In the genomic region with DNA sequence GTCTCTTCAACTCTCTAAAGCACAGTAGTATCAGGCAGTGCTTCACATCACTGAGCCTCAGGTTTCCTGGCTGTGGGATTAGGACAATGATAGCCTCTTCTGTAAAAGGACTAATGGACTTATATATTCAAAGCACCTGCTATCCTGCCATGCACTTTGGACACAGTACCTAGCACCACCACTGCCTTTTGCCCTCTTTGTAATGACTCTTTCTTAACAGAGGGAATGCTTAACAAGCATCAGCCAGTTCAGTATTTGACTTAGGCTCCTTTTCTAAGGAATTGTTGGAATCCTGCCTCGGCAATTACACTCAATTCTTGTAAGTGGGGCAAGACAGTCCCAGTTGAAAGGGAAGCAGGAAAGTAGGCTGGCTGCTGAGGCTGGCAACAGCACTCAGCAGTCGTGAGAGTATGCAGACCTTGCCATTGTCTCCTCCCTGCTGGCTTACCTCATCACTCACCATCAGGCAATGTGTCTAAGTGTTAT, we compare ENCODE assay signal across 8 mouse cellular contexts.
DNase-seq lines count a peak whose midpoint lies in the region; ATAC-seq lines count a peak whose summit lies in the region.

No protein-coding gene starts in this region.

- H3K27ac ChIP-seq in heart, embryonic 13.5 days (replicated peaks): peak overlapping the region; percentile 84
- 0 out of 2 replicates have a peak overlapping the region, but pooled peaks have one; percentile 35 for H3K27ac ChIP-seq in hindbrain, embryonic 12.5 days

- H3K36me3 ChIP-seq in heart, embryonic 13.5 days: no peaks in the 10 kb centered on the region
- no peaks in the 10 kb centered on the region for H3K36me3 ChIP-seq in hindbrain, embryonic 12.5 days

- DNase-seq in heart, adult 18-20 months: no peak
- DNase-seq in cerebellum, adult 9-10 months: peak; percentile 41
- DNase-seq in mesoderm, embryonic 11.5 days (ENCODE audit: low read depth, low spot score): peak; percentile 11
- no peak for DNase-seq in left cerebral cortex, postnatal 36 days (ENCODE audit: low spot score in 2 of 2)
- DNase-seq in urinary bladder, postnatal 36 days (ENCODE audit: low spot score in 2 of 2): no peak
- DNase-seq in adrenal gland, postnatal 14 days: no peak

- no peak for ATAC-seq in heart, embryonic 13.5 days (ENCODE audit: extremely low read depth, insufficient number of reproducible peaks, low FRiP score, low TSS enrichment)
- ATAC-seq in hindbrain, embryonic 12.5 days (ENCODE audit: low FRiP score): peak; percentile 83

- WGBS in heart, embryonic 13.5 days: 9% methylated on average over 2 of the region's 2 CpGs
- WGBS in hindbrain, embryonic 12.5 days: 21% methylated on average over 2 of the region's 2 CpGs

- no peaks in the 10 kb centered on the region for H3K27me3 ChIP-seq in heart, embryonic 13.5 days (replicated peaks)
- H3K27me3 ChIP-seq in hindbrain, embryonic 12.5 days: no peaks in the 10 kb centered on the region

- H3K4me2 ChIP-seq in heart, embryonic 13.5 days: peak overlapping the region; percentile 33
- H3K4me2 ChIP-seq in hindbrain, embryonic 12.5 days (replicated peaks): no peak overlapping the region

- intact Hi-C loops in left cerebral cortex, postnatal 36 days (cut with DNase I): loop anchor here (10.0 kb wide), 1 partner anchor 166 kb away; no protein-coding TSS in a partner anchor

- peak overlapping the region; percentile 21; the same call in 1 of the 2 replicates for H3K9ac ChIP-seq in heart, embryonic 13.5 days
- no peak overlapping the region for H3K9ac ChIP-seq in hindbrain, embryonic 12.5 days

- no peaks in the 10 kb centered on the region for H3K9me3 ChIP-seq in heart, embryonic 13.5 days
- no peaks in the 10 kb centered on the region for H3K9me3 ChIP-seq in hindbrain, embryonic 12.5 days (replicated peaks)

- no peak overlapping the region for H3K4me3 ChIP-seq in heart, embryonic 13.5 days
- no peak overlapping the region for H3K4me3 ChIP-seq in hindbrain, embryonic 12.5 days

- peaks cover 31% of the 10 kb centered on the region for H3K4me1 ChIP-seq in heart, embryonic 13.5 days
- 0 out of 2 replicates have a peak, but pooled peaks cover 10% of the 10 kb centered on the region for H3K4me1 ChIP-seq in hindbrain, embryonic 12.5 days

Comparison
In these comparisons a context has a peak if more than half of its experiments do, and no peak if none do; other contexts are left out.
1. DNase-seq: peak in cerebellum, adult 9-10 months (single experiment) and mesoderm, embryonic 11.5 days (single experiment); none in heart, adult 18-20 months (0 of 2), left cerebral cortex, postnatal 36 days (0 of 2), urinary bladder, postnatal 36 days (0 of 2) and adrenal gland, postnatal 14 days (single experiment).